Mouse (Mus musculus) MEL (cell line): ENCODE data around the gene Olfr888. TPM values are rescaled to one million over a fixed set of nuclear protein-coding genes. Genes with fewer than 3 reads are reported as not detected.

Experiments
- DNase-seq: peaks from one replicate; pipeline ENCODE4 v3.0.0; 2011; ENCODE audit warnings: low read depth, low spot score
- H3K27ac ChIP-seq: 2 replicates; pipeline ENCODE4 v1.5.1; 2012; ENCODE audit warnings: low read depth, mild to moderate bottlenecking, control low read depth, low read length, moderate library complexity; ENCODE audit not compliant: control insufficient read depth
- H3K27me3 ChIP-seq, 2 experiments: fragments of 150-350 bp in 1 of 2; sonication (generic) in 1 of 2; 2 replicates each; pipeline ENCODE4 v1.6.1; 2012; ENCODE audit warnings: low read length in 2 of 2, mild to moderate bottlenecking in 2 of 2, improper control_type of control experiment in 1 of 2, moderate library complexity in 1 of 2; ENCODE audit not compliant: insufficient read depth in 2 of 2, control insufficient read depth in 1 of 2
- H3K36me3 ChIP-seq, 2 experiments: 2 replicates each; pipeline ENCODE4 v1.6.1; 2012 to 2014; ENCODE audit warnings: low read length in 2 of 2, improper control_type of control experiment in 1 of 2, inconsistent platforms in 1 of 2, mild to moderate bottlenecking in 1 of 2; ENCODE audit not compliant: insufficient read depth in 2 of 2, control insufficient read depth in 1 of 2
- H3K4me1 ChIP-seq, 2 experiments: fragments of 150-350 bp in 1 of 2; sonication (generic) in 1 of 2; 2 replicates each; pipeline ENCODE4 v1.6.1; 2012; ENCODE audit warnings: low read length in 2 of 2, improper control_type of control experiment in 1 of 2, mild to moderate bottlenecking in 1 of 2; ENCODE audit not compliant: insufficient read depth in 2 of 2, control insufficient read depth in 1 of 2
- H3K4me3 ChIP-seq, 2 experiments: fragments of 150-350 bp in 1 of 2; sonication (generic) in 1 of 2; 2 replicates each; pipeline ENCODE4 v1.5.1; 2012; ENCODE audit warnings: low read depth in 2 of 2, low read length in 2 of 2, mild to moderate bottlenecking in 2 of 2, moderate library complexity in 2 of 2, control low read depth in 1 of 2, improper control_type of control experiment in 1 of 2; ENCODE audit not compliant: control insufficient read depth in 1 of 2, insufficient read depth in 1 of 2
- H3K79me2 ChIP-seq: 2 replicates; pipeline ENCODE4 v1.6.1; 2012; ENCODE audit warnings: mild to moderate bottlenecking, low read length, moderate library complexity; ENCODE audit not compliant: control insufficient read depth, poor library complexity, insufficient read depth
- H3K9ac ChIP-seq: 2 replicates; pipeline ENCODE4 v1.6.1; 2012; ENCODE audit warnings: low read depth, mild to moderate bottlenecking, control low read depth, low read length, moderate library complexity; ENCODE audit not compliant: control insufficient read depth, poor library complexity, severe bottlenecking
- H3K9me3 ChIP-seq: fragments of 150-350 bp; sonication (generic); replicated peaks from 2 replicates; pipeline ENCODE4 v1.6.1; 2012; ENCODE audit warnings: mild to moderate bottlenecking, low read length, improper control_type of control experiment, moderate library complexity; ENCODE audit not compliant: insufficient read depth
- BHLHE40 ChIP-seq: IDR thresholded peaks from 2 replicates; pipeline ENCODE4 v1.6.1; 2012; ENCODE audit warnings: low read depth, mild to moderate bottlenecking, inconsistent platforms, low read length, improper control_type of control experiment, borderline replicate concordance
- E2F4 ChIP-seq: IDR thresholded peaks from 2 replicates; pipeline ENCODE4 v1.6.1; 2011; ENCODE audit warnings: low read depth, low read length, improper control_type of control experiment, borderline replicate concordance
- HCFC1 ChIP-seq: IDR thresholded peaks from 2 replicates; pipeline ENCODE4 v1.6.1; 2012; ENCODE audit warnings: low read depth, mild to moderate bottlenecking, inconsistent platforms, low read length, improper control_type of control experiment, moderate library complexity
- JUND ChIP-seq: IDR thresholded peaks from 2 replicates; pipeline ENCODE4 v1.6.1; 2011; ENCODE audit warnings: low read depth, mild to moderate bottlenecking, improper control_type of control experiment, low read length
- MXI1 ChIP-seq: IDR thresholded peaks from 2 replicates; pipeline ENCODE4 v1.6.1; 2011; ENCODE audit warnings: mild to moderate bottlenecking, low read depth, low read length, improper control_type of control experiment
- MYC ChIP-seq: IDR thresholded peaks from 2 replicates; pipeline ENCODE4 v1.6.1; 2011; ENCODE audit warnings: low read depth, mild to moderate bottlenecking, low read length, improper control_type of control experiment, moderate library complexity
- POLR2A ChIP-seq, 2 experiments: IDR thresholded peaks; 2 replicates each; pipeline ENCODE4 v1.6.1; 2011 to 2012; ENCODE audit warnings: low read length in 2 of 2, mild to moderate bottlenecking in 2 of 2, control low read depth in 1 of 2, improper control_type of control experiment in 1 of 2, low read depth in 1 of 2, moderate library complexity in 1 of 2; ENCODE audit not compliant: control insufficient read depth in 1 of 2, insufficient read depth in 1 of 2, poor library complexity in 1 of 2
- POLR2AphosphoS2 ChIP-seq: IDR thresholded peaks from 2 replicates; pipeline ENCODE4 v1.6.1; 2011; ENCODE audit warnings: low read length, improper control_type of control experiment
- POLR2AphosphoS5 ChIP-seq: IDR thresholded peaks from 2 replicates; pipeline ENCODE4 v1.6.1; 2012; ENCODE audit warnings: low read depth, borderline replicate concordance, mild to moderate bottlenecking, inconsistent platforms, low read length, moderate library complexity, mixed read lengths
- SIN3A ChIP-seq: IDR thresholded peaks from 2 replicates; pipeline ENCODE4 v1.6.1; 2012; ENCODE audit warnings: low read length, improper control_type of control experiment, inconsistent platforms
- SMC3 ChIP-seq: IDR thresholded peaks from 2 replicates; pipeline ENCODE4 v1.6.1; 2011; ENCODE audit warnings: low read depth, low read length, improper control_type of control experiment
- TAL1 ChIP-seq: IDR thresholded peaks from 2 replicates; pipeline ENCODE4 v1.6.1; 2012; ENCODE audit warnings: mild to moderate bottlenecking, inconsistent platforms, low read length, moderate library complexity, mixed read lengths
- TBP ChIP-seq: IDR thresholded peaks from 2 replicates; pipeline ENCODE4 v1.8.0; 2011; ENCODE audit warnings: low read depth, low read length, improper control_type of control experiment
- UBTF ChIP-seq: IDR thresholded peaks from 2 replicates; pipeline ENCODE4 v1.6.1; 2012; ENCODE audit warnings: low read depth, mild to moderate bottlenecking, inconsistent platforms, low read length, improper control_type of control experiment, moderate library complexity, borderline replicate concordance; ENCODE audit not compliant: insufficient read depth
- USF2 ChIP-seq, 2 experiments: IDR thresholded peaks; 2 replicates each; pipeline ENCODE4 v1.6.1; 2011 to 2012; ENCODE audit warnings: improper control_type of control experiment in 2 of 2, low read length in 2 of 2, borderline replicate concordance in 1 of 2, inconsistent platforms in 1 of 2, low read depth in 1 of 2, mild to moderate bottlenecking in 1 of 2; ENCODE audit not compliant: insufficient read depth in 1 of 2
- ZMIZ1 ChIP-seq: IDR thresholded peaks from 2 replicates; pipeline ENCODE4 v1.6.1; 2012; ENCODE audit warnings: low read depth, mild to moderate bottlenecking, inconsistent platforms, low read length, improper control_type of control experiment, moderate library complexity
- ZNF384 ChIP-seq: IDR thresholded peaks from 2 replicates; pipeline ENCODE4 v1.6.1; 2012; ENCODE audit warnings: low read depth, mild to moderate bottlenecking, inconsistent platforms, low read length, improper control_type of control experiment
- polyA plus RNA-seq, 2 experiments: library from polyadenylated mRNA; stranded (reverse) in 1 of 2; unstranded in 1 of 2; fragments of >175 nt in 1 of 2; fragments of >200 nt in 1 of 2; gene quantifications; 2 replicates each; pipeline versions ENCODE4 v1.2.1 to v1.2.4; 2012; ENCODE audit warnings: low replicate concordance in 2 of 2, low read depth in 1 of 2; ENCODE audit not compliant: insufficient read length in 2 of 2, insufficient read depth in 1 of 2, missing spikeins in 1 of 2
- total RNA-seq: library from RNA; depleted of rRNA; stranded (reverse); fragments of 300-350 nt; gene quantifications from 2 replicates; pipeline ENCODE4 v1.2.3, GENCODE M21; 2012; rRNA removed

The Olfr888 gene
- total and polyA plus RNA-seq, 3 experiments = not detected

GRCm38 (mm10) chr9:38142217-38142616 lies 34.3 kb downstream of the Olfr888 start, which contains the start of gene Olfr890:
Olfr890 (plus strand) TSS chr9:38142517.
- H3K27me3 ChIP-seq = no peaks in the 10 kb centered on the region
- no peak within 1 kb of the TSS for H3K27ac ChIP-seq
- TF ChIP-seq POLR2AphosphoS2 (no peak), USF2 (IDR thresholded peaks at IDR 0.05; ENCODE audit: borderline replicate concordance in 1 of 2, insufficient read depth in 1 of 2, low read depth in 1 of 2, low read length in 2 of 2) (no peak), MXI1 (no peak), JUND (no peak), BHLHE40 (no peak), MYC (no peak), SMC3 (no peak), POLR2A (IDR thresholded peaks at IDR 0.05; ENCODE audit: control insufficient read depth in 1 of 2, insufficient read depth in 1 of 2, low read depth in 1 of 2, low read length in 2 of 2, poor library complexity in 1 of 2) (no peak), POLR2AphosphoS5 (no peak), TBP (no peak), ZNF384 (no peak), HCFC1 (no peak), SIN3A (no peak), TAL1 (no peak), ZMIZ1 (no peak), E2F4 (no peak), UBTF (no peak)
- H3K4me1 ChIP-seq = no peaks in the 10 kb centered on the region
- DNase-seq = no peak
- no peak within 1 kb of the TSS for H3K9ac ChIP-seq
- no peaks in the 10 kb centered on the region for H3K79me2 ChIP-seq
- H3K36me3 ChIP-seq = no peaks in the 10 kb centered on the region
- H3K4me3 ChIP-seq = no peak within 1 kb of the TSS
- no peaks in the 10 kb centered on the region for H3K9me3 ChIP-seq

Other genes starting within 250 kb of the Olfr888 start
- not detected in 2 replicates for gene Olfr145, start 211.4 kb upstream of the Olfr888 start, total RNA-seq
- not detected for gene Olfr145, start 211.4 kb upstream of the Olfr888 start, polyA plus RNA-seq
- not detected in 2 replicates for gene Olfr878, start 190.3 kb upstream of the Olfr888 start, total RNA-seq
- gene Olfr878, start 190.3 kb upstream of the Olfr888 start, polyA plus RNA-seq = not detected
- not detected in 2 replicates for gene Olfr881, start 116.3 kb upstream of the Olfr888 start, total RNA-seq
- gene Olfr881, start 116.3 kb upstream of the Olfr888 start, polyA plus RNA-seq = not detected
- not detected in 2 replicates for gene Olfr883, start 82.3 kb upstream of the Olfr888 start, total RNA-seq
- gene Olfr883, start 82.3 kb upstream of the Olfr888 start, polyA plus RNA-seq = not detected
- gene Olfr884, start 61.6 kb upstream of the Olfr888 start, total RNA-seq = not detected in 2 replicates
- gene Olfr884, start 61.6 kb upstream of the Olfr888 start, polyA plus RNA-seq = not detected
- gene Olfr885, start 46.8 kb upstream of the Olfr888 start, total RNA-seq = not detected in 2 replicates
- gene Olfr885, start 46.8 kb upstream of the Olfr888 start, polyA plus RNA-seq = not detected
- gene Olfr887, start 24.1 kb upstream of the Olfr888 start, total RNA-seq = not detected in 2 replicates
- not detected for gene Olfr887, start 24.1 kb upstream of the Olfr888 start, polyA plus RNA-seq
- 2.8 and 3.7 TPM in 2 replicates for gene Olfr889, start 7.1 kb downstream of the Olfr888 start, total RNA-seq
- 10 to 100 TPM in 1 of 2 experiments, not detected in 1; 23.6 TPM for gene Olfr889, start 7.1 kb downstream of the Olfr888 start, polyA plus RNA-seq
- not detected in 2 replicates for gene Olfr890, start 34.4 kb downstream of the Olfr888 start, total RNA-seq
- gene Olfr890, start 34.4 kb downstream of the Olfr888 start, polyA plus RNA-seq = not detected
- gene Olfr891, start 72.7 kb downstream of the Olfr888 start, total RNA-seq = not detected in 2 replicates
- not detected for gene Olfr891, start 72.7 kb downstream of the Olfr888 start, polyA plus RNA-seq
- not detected in 2 replicates for gene Olfr893, start 100.2 kb downstream of the Olfr888 start, total RNA-seq
- not detected for gene Olfr893, start 100.2 kb downstream of the Olfr888 start, polyA plus RNA-seq
- gene Olfr894, start 109.9 kb downstream of the Olfr888 start, total RNA-seq = not detected in 2 replicates
- gene Olfr894, start 109.9 kb downstream of the Olfr888 start, polyA plus RNA-seq = not detected
- gene Olfr143, start 144.6 kb downstream of the Olfr888 start, total RNA-seq = not detected in 2 replicates
- gene Olfr143, start 144.6 kb downstream of the Olfr888 start, polyA plus RNA-seq = not detected
- not detected in 2 replicates for gene Olfr895, start 159.7 kb downstream of the Olfr888 start, total RNA-seq
- not detected for gene Olfr895, start 159.7 kb downstream of the Olfr888 start, polyA plus RNA-seq
- gene Olfr896-ps1, start 183.0 kb downstream of the Olfr888 start, total RNA-seq = not detected in 2 replicates
- not detected for gene Olfr896-ps1, start 183.0 kb downstream of the Olfr888 start, polyA plus RNA-seq
- gene Olfr25, start 220.9 kb downstream of the Olfr888 start, total RNA-seq = not detected in 2 replicates
- gene Olfr25, start 220.9 kb downstream of the Olfr888 start, polyA plus RNA-seq = not detected
- gene Olfr898, start 240.3 kb downstream of the Olfr888 start, total RNA-seq = not detected in 2 replicates
- gene Olfr898, start 240.3 kb downstream of the Olfr888 start, polyA plus RNA-seq = not detected